Mouse (Mus musculus) myocyte (in vitro differentiated cells): ENCODE data around the gene Ccdc71.

Source experiments
- CEBPB ChIP-seq: IDR thresholded peaks from 2 replicates; pipeline ENCODE4 v1.6.1; 2011; ENCODE audit warnings: mild to moderate bottlenecking, moderate library complexity; ENCODE audit not compliant: poor library complexity, insufficient read depth, severe bottlenecking
- E2F4 ChIP-seq: IDR thresholded peaks from one replicate; pipeline ENCODE4 v1.6.1; 2011; ENCODE audit warnings: mild to moderate bottlenecking, control low read depth, moderate library complexity; ENCODE audit not compliant: insufficient read depth
- MYOG ChIP-seq, 3 experiments: IDR thresholded peaks; one replicate each; pipeline ENCODE4 v1.6.1; 2011; ENCODE audit warnings: control low read depth in 2 of 3, low read depth in 2 of 3, mild to moderate bottlenecking in 2 of 3; ENCODE audit not compliant: insufficient read length in 2 of 3, control insufficient read depth in 1 of 3, insufficient read depth in 1 of 3
- POLR2A ChIP-seq: IDR thresholded peaks from one replicate; pipeline ENCODE4 v1.6.1; 2011; ENCODE audit warnings: low read depth, mild to moderate bottlenecking, control low read depth, moderate library complexity; ENCODE audit not compliant: insufficient read length
- POLR2AphosphoS2 ChIP-seq: IDR thresholded peaks from one replicate; pipeline ENCODE4 v1.6.1; 2011; ENCODE audit warnings: low read depth, control low read depth; ENCODE audit not compliant: insufficient read length
- TCF3 ChIP-seq: IDR thresholded peaks from one replicate; pipeline ENCODE4 v1.6.1; 2011; ENCODE audit warnings: low read depth, control low read depth; ENCODE audit not compliant: insufficient read length
- USF1 ChIP-seq: IDR thresholded peaks from one replicate; pipeline ENCODE4 v1.6.1; 2011; ENCODE audit warnings: low read depth, mild to moderate bottlenecking, control low read depth, moderate library complexity

DNA sequence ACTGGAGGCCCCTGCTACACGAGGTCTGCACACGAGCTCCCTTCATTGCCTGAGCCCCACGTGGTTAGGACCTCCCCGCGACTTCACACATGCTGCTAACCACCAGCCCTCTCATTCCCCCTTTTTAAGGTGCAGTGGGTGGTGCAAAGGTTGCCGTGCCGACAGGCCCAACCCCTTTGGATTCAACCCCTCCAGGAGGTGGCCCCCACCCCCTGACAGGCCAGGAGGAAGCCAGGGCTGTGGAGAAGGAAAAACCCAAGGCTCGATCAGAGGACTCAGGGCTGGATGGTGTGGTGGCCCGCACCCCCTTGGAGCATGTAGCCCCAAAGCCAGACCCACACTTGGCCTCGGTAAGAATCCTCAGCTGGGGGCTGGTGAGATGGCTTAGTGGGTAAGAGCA lies 34.6 kb downstream of the Ccdc71 start:
- TF ChIP-seq POLR2AphosphoS2: no peak
- TF ChIP-seq POLR2A: no peak
- no peak for TF ChIP-seq E2F4
- TF ChIP-seq CEBPB: no peak
- no peak for TF ChIP-seq TCF3
- TF ChIP-seq USF1: no peak
- TF ChIP-seq MYOG (IDR thresholded peaks at IDR 0.05; ENCODE audit: control insufficient read depth in 1 of 3, insufficient read depth in 1 of 3, insufficient read length in 2 of 3, low read depth in 2 of 3): no peak
